Mouse (Mus musculus) forebrain, embryonic 12.5 days (tissue): ENCODE results near the gene Tk1. TPM values are rescaled to one million over a fixed set of nuclear protein-coding genes. Genes with fewer than 3 reads are reported as not detected.
A peak's percentile ranks its signal among the peaks of the same experiment; 100 is the strongest.

ENCODE experiments used
- ATAC-seq: fragments of 200-750 bp; cut with Nextera tagmentation; 2 replicates; pipeline ENCODE4 v1.8.0; 2017; ENCODE audit warnings: moderate TSS enrichment; ENCODE audit not compliant: low FRiP score
- H3K27ac ChIP-seq: fragments of 300-500 bp; sonication (generic); 2 replicates; pipeline ENCODE4 v1.5.1; 2016; ENCODE audit warnings: mild to moderate bottlenecking
- H3K27me3 ChIP-seq: fragments of 300-500 bp; sonication (generic); 2 replicates; pipeline ENCODE4 v1.6.1; 2016; ENCODE audit warnings: mild to moderate bottlenecking
- H3K36me3 ChIP-seq: fragments of 300-500 bp; sonication (generic); replicated peaks from 2 replicates; pipeline ENCODE4 v1.6.1; 2016; ENCODE audit warnings: mild to moderate bottlenecking
- H3K4me1 ChIP-seq: fragments of 300-500 bp; sonication (generic); 2 replicates; pipeline ENCODE4 v1.6.1; 2016
- H3K4me2 ChIP-seq: fragments of 300-500 bp; sonication (generic); 2 replicates; pipeline ENCODE4 v1.6.1; 2016; ENCODE audit warnings: mild to moderate bottlenecking, moderate library complexity
- H3K4me3 ChIP-seq: fragments of 300-500 bp; sonication (generic); replicated peaks from 2 replicates; pipeline ENCODE4 v1.5.1; 2016; ENCODE audit warnings: mild to moderate bottlenecking
- H3K9ac ChIP-seq: fragments of 300-500 bp; sonication (generic); 2 replicates; pipeline ENCODE4 v1.6.1; 2016; ENCODE audit warnings: mild to moderate bottlenecking
- H3K9me3 ChIP-seq: fragments of 300-500 bp; sonication (generic); 2 replicates; pipeline ENCODE4 v1.6.1; 2016
- WGBS: fragments of 180-500 bp; shearing (Covaris S2); methylation state at CpG from one replicate; pipeline ENCODE4 v1.1.7; 2016; 5-methylcytosine and 5-hydroxymethylcytosine counted together
- polyA plus RNA-seq: library from polyadenylated mRNA; unstranded; fragments of >200 nt; fragmentation: Nextera tagmentation; extraction: Ambion mirVana; gene quantifications from 2 replicates; pipeline ENCODE4 v1.2.1, GENCODE M21; 2016

Tk1 gene
- polyA plus RNA-seq, 1 experiment from 2014 or later: 115 TPM

DNA sequence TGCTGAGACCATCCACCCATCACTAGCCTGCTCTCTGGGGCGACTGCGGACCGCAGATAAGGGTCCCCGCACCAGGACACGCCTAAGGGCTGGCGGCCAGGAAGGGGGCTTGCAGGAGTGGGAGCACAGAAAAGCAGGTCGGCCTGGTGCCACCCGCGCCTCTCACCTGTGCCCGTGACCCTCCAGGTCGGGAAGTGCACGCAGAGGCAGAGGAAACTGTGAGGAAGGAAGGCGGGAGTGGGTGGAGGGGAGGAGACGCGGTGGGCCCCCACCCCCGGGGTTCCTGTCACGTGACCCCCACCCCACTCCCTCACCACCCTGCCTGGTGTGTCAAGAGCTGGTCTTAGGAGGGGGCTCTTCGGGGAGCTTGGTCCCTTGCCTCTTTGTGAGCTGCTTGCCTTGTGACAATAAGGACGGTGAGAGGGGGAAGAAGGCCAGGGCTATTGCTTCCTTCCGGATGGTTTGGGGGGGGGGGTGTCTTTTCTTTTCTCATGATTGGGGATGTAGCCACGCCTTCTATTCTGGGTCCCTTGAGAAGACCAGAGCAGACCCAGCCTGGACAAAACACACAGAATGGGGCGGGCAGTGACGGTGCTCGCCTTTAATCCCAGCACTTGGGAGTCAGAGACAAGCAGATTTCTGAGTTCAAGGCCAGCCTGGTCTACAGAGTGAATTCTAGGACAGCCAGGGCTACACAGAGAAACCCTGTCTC, 43.7 kb downstream of the Tk1 start, which contains the start of the genes Tmc8 and Tmc6:
Gene Tmc8 (plus strand): TSS at position 84 of the 712 bp plus-strand sequence.
Gene Tmc6 (minus strand): TSS at position 206 of the 712 bp plus-strand sequence.
- 33% methylated on average over 24 of the region's 24 CpGs for WGBS
- Histone ChIP-seq H3K4me2 (peak within 1 kb of the TSS; percentile 62), H3K36me3 (no peaks in the 10 kb centered on the region), H3K4me3 (peak within 1 kb of the TSS; percentile 33), H3K9ac (peak within 1 kb of the TSS; percentile 50), H3K27ac (peak within 1 kb of the TSS; percentile 42; the same call in 1 of the 2 replicates), H3K4me1 (peaks cover 44% of the 10 kb centered on the region), H3K27me3 (peaks cover 79% of the 10 kb centered on the region), H3K9me3 (no peaks in the 10 kb centered on the region)
- no peak for ATAC-seq

DNA sequence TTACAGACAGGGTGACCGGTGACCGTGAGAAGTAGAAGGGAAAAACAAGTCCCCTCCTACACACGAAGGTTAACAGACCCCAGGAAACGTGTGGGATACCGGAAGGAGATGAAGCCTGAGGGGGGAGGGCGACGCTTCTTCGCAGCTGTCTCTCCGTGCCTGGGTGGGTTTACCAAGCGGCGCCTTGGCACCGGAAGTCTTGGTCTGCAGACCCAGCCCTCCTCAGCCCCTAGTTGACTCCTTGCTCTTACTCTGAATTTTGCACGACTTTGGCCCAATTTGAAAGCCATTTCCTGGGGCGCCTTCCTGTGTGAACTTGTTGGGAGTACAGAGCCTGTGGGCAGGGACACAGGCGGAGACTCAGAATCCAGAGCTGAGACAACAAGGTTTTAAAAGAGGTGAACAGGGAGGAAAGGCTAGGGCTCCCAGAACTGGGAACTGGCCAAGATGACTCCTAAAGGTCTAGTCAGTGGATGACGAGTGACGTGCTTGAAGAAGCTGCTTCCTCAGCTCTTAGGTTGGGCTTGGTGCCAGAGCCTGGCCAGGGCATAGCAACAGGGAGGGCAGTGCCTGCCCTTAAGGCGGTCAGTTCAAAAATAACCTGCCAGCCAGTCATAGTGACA, 44.6 kb downstream of the Tk1 start:
- WGBS: 24% methylated on average over 18 of the region's 18 CpGs
- H3K9ac ChIP-seq: no peak overlapping the region
- H3K36me3 ChIP-seq: no peaks in the 10 kb centered on the region
- H3K4me2 ChIP-seq: peak overlapping the region; percentile 56; the same call in 1 of the 2 replicates
- H3K27ac ChIP-seq: 0 out of 2 replicates have a peak overlapping the region, but pooled peaks have one; percentile 42
- no peak for ATAC-seq
- no peaks in the 10 kb centered on the region for H3K9me3 ChIP-seq
- H3K4me3 ChIP-seq: peak overlapping the region; percentile 33; the same call in 1 of the 2 replicates
- H3K4me1 ChIP-seq: peaks cover 43% of the 10 kb centered on the region
- H3K27me3 ChIP-seq: peaks cover 79% of the 10 kb centered on the region

DNA sequence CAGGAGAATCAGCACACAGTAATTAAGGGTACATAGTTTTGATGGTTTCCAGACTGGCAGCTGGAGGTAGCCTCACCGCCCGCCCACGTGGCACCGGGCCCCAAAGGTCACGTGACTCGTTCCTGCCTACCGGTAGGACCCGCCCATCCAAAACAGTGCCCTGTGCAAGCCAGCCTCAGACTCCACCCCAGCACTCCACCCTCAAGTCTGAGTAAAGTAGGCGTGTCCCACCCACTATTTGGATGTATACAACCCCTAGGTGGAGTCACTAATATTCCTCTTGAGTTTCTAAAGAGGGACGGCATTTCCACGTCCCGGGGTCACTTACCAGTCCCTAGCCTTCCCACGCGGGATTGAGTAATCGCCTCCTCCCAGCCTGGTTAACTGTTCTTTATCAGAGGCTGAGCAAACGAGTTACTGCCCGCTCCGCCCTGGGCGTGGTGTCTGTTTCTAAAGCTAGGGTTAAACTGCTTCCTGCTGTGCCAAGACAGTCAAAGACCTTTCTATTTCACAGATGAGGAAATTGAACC, 45.2 kb downstream of the Tk1 start:
- Histone ChIP-seq H3K9me3 (no peaks in the 10 kb centered on the region), H3K27ac (no peak overlapping the region), H3K4me1 (peaks cover 41% of the 10 kb centered on the region), H3K36me3 (no peaks in the 10 kb centered on the region), H3K9ac (peak overlapping the region; percentile 33), H3K27me3 (peaks cover 77% of the 10 kb centered on the region), H3K4me3 (peak overlapping the region; percentile 33), H3K4me2 (peak overlapping the region; percentile 56)
- 3% methylated on average over 19 of the region's 19 CpGs for WGBS
- no peak; the same call in 1 of the 2 replicates for ATAC-seq

DNA sequence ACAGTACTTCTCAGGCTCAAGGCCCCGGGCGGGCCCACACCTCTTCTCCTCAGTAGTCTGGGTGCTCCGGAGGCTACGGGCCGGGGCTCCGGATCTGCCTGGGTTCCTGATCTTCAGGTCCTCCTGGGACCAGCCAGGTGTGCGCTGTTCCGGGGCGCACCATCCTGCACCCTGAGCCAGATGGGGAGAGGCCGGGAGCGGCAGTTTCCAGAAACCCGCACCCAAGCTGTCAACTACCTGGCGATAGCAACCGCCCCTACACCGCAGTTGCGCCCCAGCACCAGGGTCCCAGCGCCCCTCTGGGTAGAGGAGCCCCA, 45.7 kb downstream of the Tk1 start:
- 0 out of 2 replicates have a peak, but pooled peaks have one; percentile 21 for ATAC-seq

DNA sequence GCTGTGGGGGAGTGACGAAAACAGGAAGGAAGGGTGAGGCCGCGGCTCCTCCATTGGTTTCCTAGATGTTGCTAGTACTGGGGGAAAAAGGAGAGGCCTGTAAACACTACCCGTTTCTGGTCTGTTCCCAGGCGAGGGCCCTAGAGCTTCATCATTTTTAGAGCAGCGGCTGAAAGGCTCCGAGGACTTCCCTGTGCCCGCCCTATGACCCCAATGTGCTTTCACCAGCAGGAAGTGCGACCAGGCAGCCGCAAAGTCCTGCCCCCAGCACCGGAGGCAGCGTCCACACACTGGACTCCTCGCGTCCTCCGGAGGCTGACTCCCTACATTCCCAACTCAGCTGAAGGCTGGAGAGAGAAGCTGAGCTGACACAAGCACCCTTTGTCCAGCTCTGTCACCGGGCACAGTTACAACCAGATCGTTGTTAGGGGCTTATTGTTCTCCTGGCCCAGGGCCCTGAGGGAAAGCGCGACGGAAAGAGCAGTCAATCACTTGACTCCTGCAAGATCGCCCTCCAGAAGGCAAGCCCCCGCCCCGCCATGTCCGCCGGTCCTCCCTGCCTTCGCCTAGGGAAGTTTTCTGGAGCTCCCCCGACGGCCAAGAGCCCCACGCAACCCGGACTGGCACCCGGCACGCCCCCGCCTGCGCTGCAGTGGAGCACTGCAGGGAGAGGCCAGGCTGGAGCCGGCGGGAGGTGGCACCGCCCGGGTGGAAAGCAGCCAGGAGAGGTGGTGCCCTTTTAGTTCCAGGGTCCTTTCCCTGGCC, 46.3 kb downstream of the Tk1 start:
- H3K4me2 ChIP-seq: peak overlapping the region; percentile 56
- peaks cover 41% of the 10 kb centered on the region for H3K4me1 ChIP-seq
- no peaks in the 10 kb centered on the region for H3K9me3 ChIP-seq
- peaks cover 70% of the 10 kb centered on the region for H3K27me3 ChIP-seq
- H3K9ac ChIP-seq: peak overlapping the region; percentile 33
- 6% methylated on average over 38 of the region's 38 CpGs for WGBS
- H3K4me3 ChIP-seq: peak overlapping the region; percentile 33
- H3K36me3 ChIP-seq: no peaks in the 10 kb centered on the region
- peak overlapping the region; percentile 31; the same call in 1 of the 2 replicates for H3K27ac ChIP-seq
- ATAC-seq: 0 out of 2 replicates have a peak, but pooled peaks have one; percentile 10

More for the DNA sequence above, 45.7 kb downstream of the Tk1 start:
- 2% methylated on average over 17 of the region's 17 CpGs for WGBS
- no peaks in the 10 kb centered on the region for H3K9me3 ChIP-seq
- peaks cover 76% of the 10 kb centered on the region for H3K27me3 ChIP-seq
- H3K9ac ChIP-seq: peak overlapping the region; percentile 33
- no peaks in the 10 kb centered on the region for H3K36me3 ChIP-seq
- H3K4me2 ChIP-seq: peak overlapping the region; percentile 56
- H3K4me1 ChIP-seq: peaks cover 41% of the 10 kb centered on the region
- no peak overlapping the region; the same call in 1 of the 2 replicates for H3K27ac ChIP-seq
- peak overlapping the region; percentile 33 for H3K4me3 ChIP-seq

DNA sequence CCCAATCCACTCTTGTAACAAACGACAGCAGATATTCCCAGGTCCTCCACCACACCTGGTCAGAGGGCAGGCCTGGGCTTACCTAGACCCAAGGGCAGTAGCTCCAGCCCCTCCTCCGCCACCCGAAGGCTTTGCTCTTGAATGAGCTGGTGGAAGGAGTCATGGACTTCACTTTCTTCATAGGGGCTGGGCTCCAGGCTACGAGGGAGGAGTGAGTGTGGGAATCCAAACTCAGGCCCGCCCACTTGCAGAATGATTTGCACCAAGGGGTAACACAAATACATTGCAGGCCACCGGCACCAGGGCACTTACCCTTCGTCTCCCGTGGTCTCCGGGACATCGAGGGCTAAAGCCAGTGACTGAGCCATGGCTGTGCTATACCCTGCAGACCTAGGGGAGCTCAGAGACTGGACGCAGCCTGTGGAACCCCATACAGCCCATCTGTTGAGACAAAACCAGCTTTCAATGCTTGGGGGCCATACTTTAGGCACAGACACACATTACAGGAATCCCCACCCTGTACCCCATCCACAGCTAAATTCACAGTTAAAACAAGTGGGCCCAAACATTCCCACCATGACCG, 47.0 kb downstream of the Tk1 start:
- no peak for ATAC-seq
- peaks cover 63% of the 10 kb centered on the region for H3K27me3 ChIP-seq
- 0 out of 2 replicates have a peak overlapping the region, but pooled peaks have one; percentile 21 for H3K27ac ChIP-seq

DNA sequence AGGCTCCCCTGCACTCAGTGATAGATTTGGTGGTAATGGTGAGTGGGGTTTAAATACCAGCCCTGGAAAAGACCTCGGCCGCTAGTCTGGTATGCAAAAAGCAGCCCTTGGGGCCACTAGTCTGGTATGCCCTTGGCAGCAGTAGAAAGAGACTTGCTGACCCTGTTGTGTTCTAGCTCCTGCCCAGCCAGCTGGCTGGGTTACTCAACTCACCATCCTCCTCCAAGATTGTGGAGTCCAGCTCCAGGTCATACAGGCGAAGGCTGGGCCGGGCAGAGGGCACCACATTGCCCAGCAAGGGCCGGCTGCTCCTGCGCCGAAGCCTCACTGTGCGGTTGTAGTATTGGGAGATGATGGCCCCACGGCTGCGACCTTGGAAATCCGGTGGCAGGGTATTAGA, 47.9 kb downstream of the Tk1 start:
- H3K4me2 ChIP-seq: no peak overlapping the region
- H3K36me3 ChIP-seq: no peaks in the 10 kb centered on the region
- peaks cover 54% of the 10 kb centered on the region for H3K27me3 ChIP-seq
- H3K9ac ChIP-seq: no peak overlapping the region
- WGBS: 93% methylated on average over 11 of the region's 11 CpGs
- H3K27ac ChIP-seq: no peak overlapping the region
- no peak for ATAC-seq
- H3K4me3 ChIP-seq: no peak overlapping the region
- H3K4me1 ChIP-seq: peaks cover 33% of the 10 kb centered on the region
- H3K9me3 ChIP-seq: no peaks in the 10 kb centered on the region

More for the DNA sequence above, 47.0 kb downstream of the Tk1 start:
- Histone ChIP-seq H3K9ac (no peak overlapping the region), H3K4me1 (peaks cover 41% of the 10 kb centered on the region), H3K9me3 (no peaks in the 10 kb centered on the region), H3K4me2 (peak overlapping the region; percentile 56; the same call in 1 of the 2 replicates), H3K36me3 (no peaks in the 10 kb centered on the region), H3K4me3 (peak overlapping the region; percentile 33; the same call in 1 of the 2 replicates)
- WGBS: 72% methylated on average over 12 of the region's 12 CpGs

DNA sequence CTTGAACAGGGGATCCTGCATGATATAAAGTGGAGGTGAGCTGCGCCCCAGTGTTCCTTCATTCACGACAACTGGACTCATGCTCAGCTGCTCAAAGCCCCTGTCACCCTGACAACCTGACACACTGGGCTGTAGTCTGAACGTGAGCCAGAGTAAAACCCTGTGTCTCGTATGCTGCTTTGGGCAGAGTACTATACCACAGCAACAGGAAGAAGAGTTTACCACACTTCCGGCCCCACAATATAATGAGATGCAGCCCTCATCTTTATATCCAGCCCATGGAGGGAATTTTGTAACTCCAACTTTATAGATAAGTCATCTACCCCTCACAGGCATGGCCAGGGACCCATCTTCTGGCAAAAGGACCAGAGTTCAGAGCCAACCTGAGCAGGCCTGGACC, 48.8 kb downstream of the Tk1 start:
- Histone ChIP-seq H3K27ac (no peak overlapping the region), H3K27me3 (peaks cover 45% of the 10 kb centered on the region), H3K4me3 (no peak overlapping the region), H3K4me1 (peaks cover 30% of the 10 kb centered on the region), H3K4me2 (no peak overlapping the region), H3K9me3 (no peaks in the 10 kb centered on the region), H3K36me3 (no peaks in the 10 kb centered on the region), H3K9ac (no peak overlapping the region)
- ATAC-seq: no peak
- WGBS: 89% methylated on average over 5 of the region's 5 CpGs

DNA sequence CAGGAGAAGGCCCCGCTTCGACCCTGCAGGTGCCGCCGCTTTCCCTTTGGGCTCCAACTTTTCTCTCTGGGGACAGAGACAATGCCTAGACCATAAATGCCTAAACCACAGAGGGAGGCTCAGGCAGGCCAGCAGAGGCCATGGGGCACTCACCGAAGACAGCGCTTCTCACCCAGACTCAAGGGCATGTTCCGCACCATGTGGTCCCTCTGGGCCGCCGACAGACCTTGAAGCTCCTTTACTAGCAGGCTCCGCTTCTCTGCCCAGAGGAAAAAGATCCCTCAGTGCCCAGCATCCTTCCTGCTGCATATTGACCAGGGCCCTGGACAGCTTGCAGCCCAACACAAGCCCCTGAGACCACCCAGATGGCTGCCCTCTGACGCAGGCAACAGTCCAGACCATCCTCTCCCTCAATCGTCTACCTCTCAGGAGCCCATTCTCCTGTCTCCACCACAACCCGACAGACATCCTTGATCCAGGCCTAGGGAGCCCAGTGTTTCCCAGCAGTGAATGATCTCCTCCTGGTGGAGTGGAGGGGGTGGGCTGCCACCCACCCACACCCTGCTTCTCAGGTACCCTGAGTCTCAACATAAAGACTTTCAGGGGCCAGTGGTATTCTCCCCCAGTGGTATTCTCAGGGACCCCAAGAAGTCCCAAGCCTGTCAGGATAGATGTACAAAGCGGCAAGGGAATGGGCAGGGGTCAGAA, 49.7 kb downstream of the Tk1 start:
- no peak overlapping the region for H3K27ac ChIP-seq
- H3K4me2 ChIP-seq: no peak overlapping the region
- no peak overlapping the region for H3K4me3 ChIP-seq
- no peaks in the 10 kb centered on the region for H3K9me3 ChIP-seq
- ATAC-seq: no peak
- WGBS: 93% methylated on average over 14 of the region's 14 CpGs
- H3K4me1 ChIP-seq: peaks cover 26% of the 10 kb centered on the region
- H3K9ac ChIP-seq: no peak overlapping the region
- no peaks in the 10 kb centered on the region for H3K36me3 ChIP-seq
- peaks cover 36% of the 10 kb centered on the region for H3K27me3 ChIP-seq

DNA sequence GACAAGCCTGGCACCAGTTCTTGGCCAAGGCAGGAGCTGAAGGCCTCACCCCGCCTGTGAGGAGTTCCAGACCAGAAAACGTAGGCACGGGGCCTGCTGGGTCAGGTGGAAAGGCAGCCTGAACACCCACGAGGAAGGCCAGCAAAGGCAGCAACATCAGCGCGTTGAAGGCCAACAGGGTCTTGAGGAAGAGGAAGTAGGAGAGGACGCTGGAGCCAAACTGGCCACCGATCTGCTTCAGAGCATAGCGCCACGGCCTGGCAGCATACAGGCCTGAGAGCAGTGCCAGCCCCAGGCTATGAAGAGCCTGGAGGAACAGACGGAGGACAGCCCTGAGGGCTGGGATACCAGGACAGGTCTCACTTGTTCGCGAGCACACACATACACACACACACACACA, 50.4 kb downstream of the Tk1 start:
- no peaks in the 10 kb centered on the region for H3K36me3 ChIP-seq
- H3K9me3 ChIP-seq: no peaks in the 10 kb centered on the region
- H3K27ac ChIP-seq: no peak overlapping the region
- H3K27me3 ChIP-seq: peaks cover 29% of the 10 kb centered on the region
- no peak overlapping the region for H3K9ac ChIP-seq
- H3K4me2 ChIP-seq: no peak overlapping the region
- peaks cover 19% of the 10 kb centered on the region for H3K4me1 ChIP-seq
- WGBS: 92% methylated on average over 10 of the region's 13 CpGs
- no peak for ATAC-seq
- H3K4me3 ChIP-seq: no peak overlapping the region

DNA sequence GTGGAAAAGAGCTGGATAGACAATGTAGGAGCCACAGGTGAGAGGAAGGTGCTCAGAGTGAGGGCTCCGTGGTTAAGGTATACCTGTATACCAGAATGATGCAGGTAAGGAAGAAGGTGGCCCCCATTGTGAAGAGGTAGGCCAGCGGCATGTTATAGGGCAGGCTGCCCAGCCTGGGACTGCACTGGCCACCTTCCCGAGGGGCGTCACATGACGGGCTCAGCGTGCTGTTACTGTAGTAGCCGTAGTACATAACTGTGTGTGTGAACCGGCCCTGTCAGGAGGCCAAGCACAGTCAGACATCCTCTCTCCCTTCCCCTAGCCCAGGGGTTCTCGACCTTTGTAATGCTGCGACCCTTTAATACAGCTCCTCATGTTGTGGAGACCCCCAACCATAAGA, 51.0 kb downstream of the Tk1 start:
- Histone ChIP-seq H3K4me2 (no peak overlapping the region), H3K27ac (no peak overlapping the region), H3K4me1 (peaks cover 17% of the 10 kb centered on the region), H3K9ac (no peak overlapping the region), H3K36me3 (0 out of 2 replicates have a peak, but pooled peaks cover 1% of the 10 kb centered on the region), H3K9me3 (no peaks in the 10 kb centered on the region), H3K27me3 (peaks cover 23% of the 10 kb centered on the region), H3K4me3 (no peak overlapping the region)
- no peak for ATAC-seq
- WGBS: 93% methylated on average over 10 of the region's 10 CpGs
